Mouse (Mus musculus): ENCODE data around the gene Trappc1. TPM values are rescaled to one million over a fixed set of nuclear protein-coding genes. Genes with fewer than 3 reads are reported as not detected.
A peak's percentile ranks its signal among the peaks of the same experiment; 100 is the strongest.

The Trappc1 gene
- total and polyA plus RNA-seq, 3 experiments = 10.1 to 139 (median 127) TPM

DNA sequence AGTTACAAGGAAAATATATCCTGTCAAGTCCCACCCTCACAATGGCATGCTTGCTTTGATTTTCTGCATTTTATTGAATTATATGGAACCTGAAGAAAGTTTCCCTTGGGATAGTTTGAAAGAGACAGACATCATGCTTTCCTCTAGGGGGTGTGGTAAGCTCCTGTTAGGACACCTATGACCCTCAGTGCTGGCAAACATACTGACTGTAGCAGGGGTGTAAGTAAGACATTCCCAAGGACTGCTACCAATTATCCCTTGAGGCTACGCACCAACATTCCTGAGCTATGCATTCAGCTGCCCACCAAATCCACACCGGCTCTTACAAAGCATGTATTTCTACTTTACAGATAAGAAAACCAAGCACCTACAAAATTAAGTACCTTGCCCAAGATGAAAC lies 38.7 kb downstream of the Trappc1 start:
- Histone ChIP-seq H3K4me3 (ENCODE audit: low read depth, low read length) (no peak overlapping the region), H3K36me3 (replicated peaks) (peaks cover 84% of the 10 kb centered on the region), H3K27me3 (ENCODE audit: insufficient read depth, low read length) (no peaks in the 10 kb centered on the region), H3K4me1 (ENCODE audit: insufficient read depth, low read depth, low read length) (peaks cover 32% of the 10 kb centered on the region), H3K9me3 (replicated peaks) (no peaks in the 10 kb centered on the region)
- TF ChIP-seq POLR2AphosphoS5 (IDR thresholded peaks at IDR 0.05; ENCODE audit: insufficient replicate concordance, low read depth, low read length) (no peak), TAL1 (conservative IDR thresholded peaks at IDR 0.05; ENCODE audit: low read depth, low read length) (no peak), CTCF (IDR thresholded peaks at IDR 0.05; ENCODE audit: low read depth, low read length) (no peak), GATA2 (IDR thresholded peaks at IDR 0.05; ENCODE audit: borderline replicate concordance, low read depth, low read length) (no peak), GATA1 (IDR thresholded peaks at IDR 0.05; ENCODE audit: borderline replicate concordance, low read length) (no peak)
- ATAC-seq (ENCODE audit: extremely low read depth, insufficient number of reproducible peaks, low FRiP score, poor library complexity, severe bottlenecking) = no peak
- DNase-seq (ENCODE audit: low spot score) = no peak

DNA sequence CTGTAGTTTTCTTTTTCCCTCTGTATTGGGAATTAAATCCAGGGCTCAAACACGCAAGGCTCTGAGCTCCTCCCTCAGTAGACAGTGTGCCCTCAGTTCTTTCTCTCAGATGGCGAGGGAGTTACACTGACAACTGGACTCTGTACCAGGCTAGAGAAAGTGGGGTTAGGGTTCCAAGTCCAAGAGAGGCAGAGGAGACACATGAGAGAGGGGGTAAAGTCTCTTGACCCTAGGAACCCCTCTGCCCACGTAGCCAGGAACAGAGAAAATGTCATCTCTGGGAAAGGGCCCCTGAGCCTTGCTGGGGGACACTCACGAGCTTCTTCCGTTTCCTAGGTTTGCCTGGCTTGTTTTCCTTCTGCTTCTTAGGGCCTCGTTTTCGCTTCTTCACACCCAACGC lies 40.6 kb downstream of the Trappc1 start:
- DNase-seq (ENCODE audit: low spot score) = no peak
- Histone ChIP-seq H3K4me1 (ENCODE audit: insufficient read depth, low read depth, low read length) (peaks cover 39% of the 10 kb centered on the region), H3K27me3 (ENCODE audit: insufficient read depth, low read length) (no peaks in the 10 kb centered on the region), H3K9me3 (replicated peaks) (no peaks in the 10 kb centered on the region), H3K36me3 (replicated peaks) (peaks cover 66% of the 10 kb centered on the region), H3K4me3 (ENCODE audit: low read depth, low read length) (no peak overlapping the region)
- no peak for ATAC-seq (ENCODE audit: extremely low read depth, insufficient number of reproducible peaks, low FRiP score, poor library complexity, severe bottlenecking)
- TF ChIP-seq POLR2AphosphoS5 (IDR thresholded peaks at IDR 0.05; ENCODE audit: insufficient replicate concordance, low read depth, low read length) = no peak
- TF ChIP-seq GATA2 (IDR thresholded peaks at IDR 0.05; ENCODE audit: borderline replicate concordance, low read depth, low read length) = no peak
- no peak for TF ChIP-seq CTCF (IDR thresholded peaks at IDR 0.05; ENCODE audit: low read depth, low read length)
- no peak for TF ChIP-seq GATA1 (IDR thresholded peaks at IDR 0.05; ENCODE audit: borderline replicate concordance, low read length)
- TF ChIP-seq TAL1 (conservative IDR thresholded peaks at IDR 0.05; ENCODE audit: low read depth, low read length) = no peak

DNA sequence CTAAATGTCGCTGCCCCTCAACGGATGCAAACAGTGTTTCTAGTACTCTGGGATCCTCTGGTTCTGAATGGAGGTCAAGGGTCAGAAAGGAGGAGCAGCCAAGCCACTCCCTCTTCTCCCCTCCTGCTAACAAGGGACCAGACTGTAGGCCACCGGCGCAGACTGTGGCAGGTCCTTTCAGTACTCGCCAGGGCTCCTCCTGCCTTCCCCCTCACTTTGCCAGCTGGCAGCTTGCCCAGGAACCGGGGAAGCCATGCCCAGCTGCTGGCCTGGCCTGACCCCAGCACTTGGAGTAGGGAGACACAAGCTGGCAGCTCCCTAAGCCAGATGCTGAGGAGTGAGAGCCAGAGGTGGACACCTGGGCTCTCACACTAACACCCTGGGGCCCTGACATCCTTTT lies 41.1 kb downstream of the Trappc1 start:
- no peak overlapping the region for H3K4me3 ChIP-seq (ENCODE audit: low read depth, low read length)
- no peaks in the 10 kb centered on the region for H3K9me3 ChIP-seq (replicated peaks)
- peak; percentile 45 for DNase-seq (ENCODE audit: low spot score)
- peaks cover 39% of the 10 kb centered on the region for H3K4me1 ChIP-seq (ENCODE audit: insufficient read depth, low read depth, low read length)
- H3K36me3 ChIP-seq (replicated peaks) = peaks cover 60% of the 10 kb centered on the region
- no peaks in the 10 kb centered on the region for H3K27me3 ChIP-seq (ENCODE audit: insufficient read depth, low read length)
- ATAC-seq (ENCODE audit: extremely low read depth, insufficient number of reproducible peaks, low FRiP score, poor library complexity, severe bottlenecking) = no peak
- TF ChIP-seq POLR2AphosphoS5 (IDR thresholded peaks at IDR 0.05; ENCODE audit: insufficient replicate concordance, low read depth, low read length) = no peak
- no peak for TF ChIP-seq TAL1 (conservative IDR thresholded peaks at IDR 0.05; ENCODE audit: low read depth, low read length)
- TF ChIP-seq CTCF (IDR thresholded peaks at IDR 0.05; ENCODE audit: low read depth, low read length) = no peak
- no peak for TF ChIP-seq GATA2 (IDR thresholded peaks at IDR 0.05; ENCODE audit: borderline replicate concordance, low read depth, low read length)
- no peak for TF ChIP-seq GATA1 (IDR thresholded peaks at IDR 0.05; ENCODE audit: borderline replicate concordance, low read length)

DNA sequence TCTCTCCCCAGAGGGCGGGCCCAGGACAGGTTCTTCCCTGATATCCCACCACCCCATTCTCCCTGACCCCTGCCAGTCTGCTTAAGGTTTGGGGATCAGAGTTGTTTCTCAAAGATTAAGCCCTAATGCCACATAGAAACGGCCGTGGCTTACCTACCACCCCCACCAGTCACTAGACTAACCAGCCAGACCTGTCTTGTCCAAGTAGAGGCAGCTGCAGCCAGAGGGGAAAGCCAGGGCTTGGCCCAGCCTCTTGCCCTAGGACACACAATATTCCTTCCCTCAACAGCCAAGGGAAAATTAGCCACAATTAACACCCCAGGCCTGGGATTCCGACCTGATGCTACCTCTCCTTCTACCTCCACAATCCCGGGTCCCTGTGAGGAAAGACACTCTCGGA lies 41.9 kb downstream of the Trappc1 start:
- peaks cover 42% of the 10 kb centered on the region for H3K4me1 ChIP-seq (ENCODE audit: insufficient read depth, low read depth, low read length)
- H3K36me3 ChIP-seq (replicated peaks) = peaks cover 52% of the 10 kb centered on the region
- H3K27me3 ChIP-seq (ENCODE audit: insufficient read depth, low read length) = no peaks in the 10 kb centered on the region
- no peaks in the 10 kb centered on the region for H3K9me3 ChIP-seq (replicated peaks)
- peak overlapping the region; percentile 70 for H3K4me3 ChIP-seq (ENCODE audit: low read depth, low read length)
- no peak for DNase-seq (ENCODE audit: low spot score)
- ATAC-seq (ENCODE audit: extremely low read depth, insufficient number of reproducible peaks, low FRiP score, poor library complexity, severe bottlenecking) = no peak
- TF ChIP-seq POLR2AphosphoS5 (IDR thresholded peaks at IDR 0.05; ENCODE audit: insufficient replicate concordance, low read depth, low read length) = no peak
- TF ChIP-seq GATA1 (IDR thresholded peaks at IDR 0.05; ENCODE audit: borderline replicate concordance, low read length) = no peak
- no peak for TF ChIP-seq TAL1 (conservative IDR thresholded peaks at IDR 0.05; ENCODE audit: low read depth, low read length)

DNA sequence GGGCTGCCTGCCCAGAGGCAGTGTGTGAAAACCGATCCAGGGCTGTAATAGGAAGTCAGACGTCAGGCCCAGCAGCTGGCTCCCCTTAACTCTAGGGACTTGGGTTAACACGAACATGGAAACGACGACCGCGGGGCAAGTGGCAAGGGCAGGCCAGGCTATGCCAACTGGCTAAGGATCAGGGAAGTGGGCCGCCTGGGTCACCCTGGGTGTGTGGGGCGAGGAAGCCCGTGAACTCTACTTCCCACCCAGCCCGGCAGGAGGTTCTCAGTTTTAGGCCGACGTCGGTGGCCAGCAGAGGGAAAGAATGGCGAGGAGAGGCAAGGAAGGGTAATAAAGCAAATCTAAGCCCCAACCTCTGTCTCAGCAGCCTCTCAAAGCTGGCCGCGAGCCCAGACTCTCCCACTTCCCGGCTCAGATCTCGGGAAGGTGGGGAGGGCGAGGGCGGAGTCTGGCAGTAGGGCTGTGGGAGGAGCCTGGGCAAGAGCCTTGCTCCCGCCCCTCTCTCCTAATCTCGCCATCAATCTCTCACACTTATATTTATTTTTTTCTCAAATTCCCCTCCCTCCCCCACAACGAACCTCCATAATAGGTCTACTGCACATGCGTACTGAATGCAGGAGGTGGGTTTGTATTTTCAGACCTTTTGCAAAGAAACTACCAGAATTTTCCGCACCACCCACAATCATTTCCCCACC lies 42.5 kb downstream of the Trappc1 start:
- Histone ChIP-seq H3K27me3 (ENCODE audit: insufficient read depth, low read length) (no peaks in the 10 kb centered on the region), H3K4me3 (ENCODE audit: low read depth, low read length) (peak overlapping the region; percentile 70), H3K9me3 (replicated peaks) (no peaks in the 10 kb centered on the region), H3K36me3 (replicated peaks) (peaks cover 49% of the 10 kb centered on the region), H3K4me1 (ENCODE audit: insufficient read depth, low read depth, low read length) (peaks cover 48% of the 10 kb centered on the region)
- DNase-seq (ENCODE audit: low spot score) (peak; percentile 88), ATAC-seq (ENCODE audit: extremely low read depth, insufficient number of reproducible peaks, low FRiP score, poor library complexity, severe bottlenecking) (peak; percentile 80)
- no peak for TF ChIP-seq GATA2 (IDR thresholded peaks at IDR 0.05; ENCODE audit: borderline replicate concordance, low read depth, low read length)
- no peak for TF ChIP-seq TAL1 (conservative IDR thresholded peaks at IDR 0.05; ENCODE audit: low read depth, low read length)
- TF ChIP-seq POLR2AphosphoS5 (IDR thresholded peaks at IDR 0.05; ENCODE audit: insufficient replicate concordance, low read depth, low read length) = no peak
- no peak for TF ChIP-seq CTCF (IDR thresholded peaks at IDR 0.05; ENCODE audit: low read depth, low read length)
- TF ChIP-seq GATA1 (IDR thresholded peaks at IDR 0.05; ENCODE audit: borderline replicate concordance, low read length) = no peak

DNA sequence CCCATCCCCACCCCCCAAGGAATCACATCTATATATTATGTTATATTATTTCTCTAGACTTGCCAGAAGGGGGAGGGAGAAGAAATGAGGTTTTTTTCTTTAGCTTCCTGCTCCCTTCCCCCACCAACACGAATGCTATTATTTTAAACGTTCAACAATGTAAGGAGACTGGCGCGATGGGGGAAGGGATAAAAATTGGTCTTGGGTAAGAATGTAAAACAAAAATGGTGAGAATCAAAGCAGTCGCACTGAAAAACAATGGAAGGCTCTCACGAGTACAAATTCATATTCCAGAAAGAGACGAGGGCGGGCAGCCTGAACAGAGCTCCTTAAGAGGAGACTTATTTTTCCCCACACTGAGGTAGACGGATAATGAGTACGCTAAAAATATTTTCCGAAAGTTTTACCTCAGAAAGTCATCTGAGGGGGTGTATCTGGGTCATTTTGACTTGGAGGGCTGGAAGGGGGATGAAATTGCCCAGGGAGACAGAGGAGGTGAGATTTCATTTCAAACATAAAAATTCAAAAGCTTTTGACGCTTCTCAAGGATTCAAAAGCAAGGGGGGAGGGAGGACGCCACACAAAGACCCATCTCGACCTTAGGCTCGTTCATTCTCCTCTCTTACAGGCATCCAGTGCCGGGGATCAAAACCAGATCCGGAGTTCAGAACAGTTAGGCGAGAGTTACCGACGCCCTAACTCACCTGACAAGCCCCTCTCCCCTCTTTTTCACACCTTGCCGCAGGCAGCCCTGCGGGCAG lies 43.3 kb downstream of the Trappc1 start:
- Histone ChIP-seq H3K4me3 (ENCODE audit: low read depth, low read length) (peak overlapping the region; percentile 84), H3K4me1 (ENCODE audit: insufficient read depth, low read depth, low read length) (peaks cover 55% of the 10 kb centered on the region), H3K9me3 (replicated peaks) (no peaks in the 10 kb centered on the region), H3K36me3 (replicated peaks) (peaks cover 49% of the 10 kb centered on the region), H3K27me3 (ENCODE audit: insufficient read depth, low read length) (no peaks in the 10 kb centered on the region)
- no peak for ATAC-seq (ENCODE audit: extremely low read depth, insufficient number of reproducible peaks, low FRiP score, poor library complexity, severe bottlenecking)
- DNase-seq (ENCODE audit: low spot score) = peak; percentile 15
- TF ChIP-seq TAL1 (conservative IDR thresholded peaks at IDR 0.05; ENCODE audit: low read depth, low read length) (no peak), POLR2AphosphoS5 (IDR thresholded peaks at IDR 0.05; ENCODE audit: insufficient replicate concordance, low read depth, low read length) (no peak), GATA1 (IDR thresholded peaks at IDR 0.05; ENCODE audit: borderline replicate concordance, low read length) (no peak), CTCF (IDR thresholded peaks at IDR 0.05; ENCODE audit: low read depth, low read length) (no peak), GATA2 (IDR thresholded peaks at IDR 0.05; ENCODE audit: borderline replicate concordance, low read depth, low read length) (no peak)

All from G1E (cell line).